Mouse (Mus musculus): Measurements from ENCODE around the gene Rapgef3. TPM values are rescaled to one million over a fixed set of nuclear protein-coding genes. Genes with fewer than 3 reads are reported as not detected.

The Rapgef3 gene
- total and polyA plus RNA-seq, 3 experiments: 2.5 to 3.4 (median 3.2) TPM

DNA sequence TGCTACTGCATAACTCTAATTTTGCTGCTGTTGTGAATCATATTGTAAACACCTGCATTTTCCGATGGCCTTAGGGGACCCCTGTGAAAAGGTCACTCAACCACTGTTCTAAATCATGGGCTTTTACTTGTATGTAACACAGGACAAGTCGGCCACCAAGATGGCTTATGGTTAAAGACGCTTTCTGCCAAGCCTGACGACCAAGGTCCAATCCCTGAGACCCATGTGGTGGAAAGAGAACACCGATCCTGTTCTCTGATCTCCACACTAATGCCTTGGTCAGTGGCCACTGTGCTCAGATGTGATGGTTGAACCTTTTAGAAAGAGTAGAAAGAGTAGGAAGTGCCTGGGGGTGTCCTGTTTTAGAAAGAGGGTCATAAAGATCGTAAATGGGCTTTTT lies 9.1 kb upstream of the Rapgef3 start:
- Histone ChIP-seq H3K9ac (ENCODE audit: insufficient read depth, low read depth) (no peak overlapping the region), H3K4me3 (replicated peaks in 1 of 3; ENCODE audit: low read depth in 2 of 3, low read length in 2 of 3, poor library complexity in 1 of 3) (no peak overlapping the region), H3K27ac (ENCODE audit: insufficient read depth, low read depth) (no peak overlapping the region), H3K9me3 (replicated peaks; ENCODE audit: low read length) (no peaks in the 10 kb centered on the region), H3K36me3 (replicated peaks in 1 of 2; ENCODE audit: control insufficient read depth in 1 of 2, insufficient read depth in 1 of 2, low read length in 1 of 2) (no peaks in the 10 kb centered on the region), H3K27me3 (replicated peaks) (peaks cover 2% of the 10 kb centered on the region), H3K79me2 (replicated peaks; ENCODE audit: control insufficient read depth, extremely low read depth, insufficient read depth, poor library complexity, severe bottlenecking) (no peaks in the 10 kb centered on the region), H3K4me1 (ENCODE audit: control insufficient read depth in 1 of 2, insufficient read depth in 2 of 2) (peaks cover 12 to 49% of the 10 kb centered on the region in 2 experiments), H3K4me2 (ENCODE audit: insufficient read depth, low read depth, poor library complexity, severe bottlenecking) (no peak overlapping the region)
- no peak for TF ChIP-seq ZKSCAN1 (IDR thresholded peaks at IDR 0.05; ENCODE audit: borderline replicate concordance, low read depth, low read length)
- TF ChIP-seq MAX (IDR thresholded peaks at IDR 0.05; ENCODE audit: low read length): no peak
- no peak for TF ChIP-seq ELF1 (IDR thresholded peaks at IDR 0.05; ENCODE audit: low read depth, low read length)
- TF ChIP-seq NRF1 (IDR thresholded peaks at IDR 0.05; ENCODE audit: low read depth, low read length): 0 out of 2 replicates have a peak, but pooled peaks have one; percentile 4
- no peak for TF ChIP-seq SIN3A (IDR thresholded peaks at IDR 0.05; ENCODE audit: low read length)
- in situ Hi-C loops (cut with MboI; ENCODE audit: low pct_ligation_motif_present, low pct_unique_long_range_greater_than_20kb, low sequenced_read_pairs) (loop anchor here (5.0 kb wide), 1 partner anchor 60 kb away; no protein-coding TSS in a partner anchor), dilution Hi-C loops (cut with MboI; ENCODE audit: extremely low pct_ligation_motif_present, extremely low pct_unique_long_range_greater_than_20kb, low sequenced_read_pairs) (loop anchor here (25.0 kb wide), 1 partner anchor 185 kb away; the partner anchor contains the start of gene Tmem106c)
- DNase-seq (ENCODE audit: extremely low read depth): no peak

DNA sequence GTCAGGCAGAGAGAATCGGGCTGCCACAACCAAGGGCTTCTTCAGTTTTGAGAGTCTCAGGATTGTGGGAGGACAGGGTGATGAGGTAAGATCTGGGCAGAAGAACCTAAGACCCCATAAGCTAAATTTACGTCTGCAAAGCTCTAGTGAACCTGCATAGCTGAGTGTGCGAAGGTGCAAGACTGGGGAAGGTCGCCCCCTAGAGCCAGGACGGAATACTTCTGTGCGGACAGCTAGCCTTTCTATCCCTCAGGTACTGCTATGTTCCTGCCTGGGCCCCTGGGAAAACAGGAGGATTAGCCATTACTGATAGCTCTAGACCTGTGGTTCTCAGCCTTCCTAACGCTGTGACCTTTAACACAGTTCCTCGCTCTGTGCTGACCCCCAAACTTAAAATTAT lies 8.7 kb upstream of the Rapgef3 start:
- no peaks in the 10 kb centered on the region for H3K9me3 ChIP-seq (replicated peaks; ENCODE audit: low read length)
- peaks cover 12 to 49% of the 10 kb centered on the region in 2 experiments for H3K4me1 ChIP-seq (ENCODE audit: control insufficient read depth in 1 of 2, insufficient read depth in 2 of 2)
- in situ Hi-C loops (cut with MboI; ENCODE audit: low pct_ligation_motif_present, low pct_unique_long_range_greater_than_20kb, low sequenced_read_pairs): loop anchor here (5.0 kb wide), 1 partner anchor 59 kb away; no protein-coding TSS in a partner anchor
- peaks cover 2% of the 10 kb centered on the region for H3K27me3 ChIP-seq (replicated peaks)
- TF ChIP-seq MEF2A (IDR thresholded peaks at IDR 0.05; ENCODE audit: borderline replicate concordance, low read depth, low read length) (0 out of 2 replicates have a peak, but pooled peaks have one; percentile 29), MYC (IDR thresholded peaks at IDR 0.05; ENCODE audit: low read depth, low read length) (no peak), ZNF384 (IDR thresholded peaks at IDR 0.05; ENCODE audit: low read depth, low read length) (no peak), TCF12 (IDR thresholded peaks at IDR 0.05; ENCODE audit: low read depth, low read length) (0 out of 2 replicates have a peak, but pooled peaks have one; percentile 19), MAFK (IDR thresholded peaks at IDR 0.05; ENCODE audit: insufficient replicate concordance, low read length) (peak; percentile 27; the same call in 1 of the 2 replicates), CTCF (conservative IDR thresholded peaks at IDR 0.05 in 1 of 2, IDR thresholded peaks at IDR 0.05 in 1 of 2; ENCODE audit: low read depth in 2 of 2, low read length in 2 of 2) (peak; percentile 90 to 92), RAD21 (IDR thresholded peaks at IDR 0.05; ENCODE audit: low read depth, low read length) (peak; percentile 96), ZC3H11A (IDR thresholded peaks at IDR 0.05; ENCODE audit: low read depth, low read length) (peak; percentile 82), NRF1 (IDR thresholded peaks at IDR 0.05; ENCODE audit: low read depth, low read length) (peak; percentile 32; the same call in 1 of the 2 replicates), CHD1 (IDR thresholded peaks at IDR 0.05; ENCODE audit: low read depth, low read length) (no peak), HCFC1 (IDR thresholded peaks at IDR 0.05; ENCODE audit: low read depth, low read length) (peak; percentile 36; the same call in 1 of the 2 replicates), SMC3 (IDR thresholded peaks at IDR 0.05; ENCODE audit: low read depth, low read length) (peak; percentile 97), ZMIZ1 (IDR thresholded peaks at IDR 0.05; ENCODE audit: low read depth, low read length) (no peak)
- 0 out of 2 replicates have a peak overlapping the region, but pooled peaks have one; percentile 18 for H3K4me2 ChIP-seq (ENCODE audit: insufficient read depth, low read depth, poor library complexity, severe bottlenecking)
- no peak overlapping the region; the same call in 1 of the 2 replicates for H3K9ac ChIP-seq (ENCODE audit: insufficient read depth, low read depth)
- no peak overlapping the region for H3K27ac ChIP-seq (ENCODE audit: insufficient read depth, low read depth)
- peak; percentile 80 for DNase-seq (ENCODE audit: extremely low read depth)
- no peaks in the 10 kb centered on the region for H3K36me3 ChIP-seq (replicated peaks in 1 of 2; ENCODE audit: control insufficient read depth in 1 of 2, insufficient read depth in 1 of 2, low read length in 1 of 2)
- dilution Hi-C loops (cut with MboI; ENCODE audit: extremely low pct_ligation_motif_present, extremely low pct_unique_long_range_greater_than_20kb, low sequenced_read_pairs): loop anchor here (25.0 kb wide), 1 partner anchor 186 kb away; the partner anchor contains the start of gene Tmem106c
- no peak overlapping the region for H3K4me3 ChIP-seq (replicated peaks in 1 of 3; ENCODE audit: low read depth in 2 of 3, low read length in 2 of 3, poor library complexity in 1 of 3)
- H3K79me2 ChIP-seq (replicated peaks; ENCODE audit: control insufficient read depth, extremely low read depth, insufficient read depth, poor library complexity, severe bottlenecking): no peaks in the 10 kb centered on the region
